Mouse (Mus musculus) embryo, embryonic 10.5 days (tissue): ENCODE results near the gene Gm20696.

Experiments
- DNase-seq: peaks from one replicate; pipeline ENCODE4 v3.0.0-alpha.2; 2015; ENCODE audit warnings: low spot score

Gene Gm20696

DNA sequence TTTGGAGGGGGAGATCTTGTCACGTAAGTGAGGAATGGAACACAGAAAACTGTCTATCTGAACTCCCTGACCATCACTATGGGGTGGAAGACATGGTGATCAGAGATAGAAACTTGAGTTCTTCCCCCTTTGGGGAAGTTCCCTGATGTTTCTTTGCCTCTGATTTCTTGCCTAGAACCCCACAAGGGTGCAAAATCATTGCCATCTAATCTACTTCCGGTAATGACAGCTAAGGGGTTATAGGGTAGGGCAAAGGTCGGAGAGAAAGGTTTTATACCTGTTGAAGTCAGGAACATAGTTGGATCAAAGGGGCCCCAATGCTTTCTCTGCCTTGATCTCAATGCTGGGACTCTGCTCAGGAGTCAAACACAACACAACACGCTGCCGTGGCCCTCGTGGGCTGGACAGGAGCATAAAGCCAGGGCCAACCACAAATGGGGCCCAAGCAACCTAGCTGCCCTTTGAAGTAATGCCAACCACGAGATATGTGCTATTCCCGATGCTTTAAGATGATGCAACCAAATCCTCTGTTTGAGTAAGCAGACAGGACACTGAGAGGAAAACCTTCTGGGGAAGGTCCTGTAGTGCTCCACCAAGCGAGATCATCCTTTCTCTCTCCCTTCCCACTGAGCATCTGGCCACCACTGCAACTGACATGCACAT lies 307.4 kb downstream of the Gm20696 start:
- DNase-seq, result no peak

DNA sequence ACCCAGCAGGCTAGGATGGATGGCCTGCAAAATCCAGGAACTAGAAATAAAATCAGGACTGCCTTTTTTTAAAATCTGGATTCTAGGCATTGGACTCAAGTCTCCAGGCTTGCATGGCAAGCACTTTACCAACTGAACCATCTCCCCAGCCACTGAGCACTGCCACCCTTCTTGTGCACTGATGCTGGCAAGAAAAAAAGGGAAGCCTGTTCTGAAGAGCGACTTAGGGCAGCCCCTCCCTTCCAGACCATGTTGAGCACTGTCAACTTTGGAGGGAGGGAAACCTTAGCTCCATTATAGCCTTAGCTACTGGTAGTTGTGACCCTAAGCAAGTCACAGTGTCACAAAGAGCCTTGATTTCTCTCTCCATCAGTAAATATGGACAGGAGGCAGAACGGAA lies 308.7 kb downstream of the Gm20696 start:
- no peak for DNase-seq

GRCm38 (mm10) chr6:99354338-99354737 lies 312.3 kb downstream of the Gm20696 start:
- no peak for DNase-seq

- DNase-seq, result no peak
Measured at GRCm38 (mm10) chr6:99353441-99353840, 313.2 kb downstream of the Gm20696 start.

DNA sequence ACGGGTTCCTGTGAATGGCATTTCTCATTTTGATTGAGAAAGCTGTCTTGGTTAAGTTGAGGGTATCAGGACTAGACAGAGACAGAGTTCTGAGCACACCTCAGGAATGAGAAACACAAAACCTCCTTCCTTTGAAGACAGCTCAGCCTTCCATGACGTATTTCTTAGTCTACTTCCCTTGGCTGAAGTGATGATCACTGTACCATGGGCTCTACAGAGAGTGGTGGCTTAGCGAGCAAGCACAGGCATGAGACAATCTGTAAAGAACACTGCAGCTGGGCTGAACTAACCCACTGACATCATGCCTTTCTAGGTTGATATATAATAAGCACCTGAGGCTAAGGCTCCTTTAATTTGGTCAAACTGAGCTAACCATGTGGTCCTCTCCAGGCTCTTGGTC lies 316.0 kb downstream of the Gm20696 start:
- no peak for DNase-seq

GRCm38 (mm10) chr6:99350156-99350555 lies 316.4 kb downstream of the Gm20696 start:
- DNase-seq, result peak; percentile 55

DNA sequence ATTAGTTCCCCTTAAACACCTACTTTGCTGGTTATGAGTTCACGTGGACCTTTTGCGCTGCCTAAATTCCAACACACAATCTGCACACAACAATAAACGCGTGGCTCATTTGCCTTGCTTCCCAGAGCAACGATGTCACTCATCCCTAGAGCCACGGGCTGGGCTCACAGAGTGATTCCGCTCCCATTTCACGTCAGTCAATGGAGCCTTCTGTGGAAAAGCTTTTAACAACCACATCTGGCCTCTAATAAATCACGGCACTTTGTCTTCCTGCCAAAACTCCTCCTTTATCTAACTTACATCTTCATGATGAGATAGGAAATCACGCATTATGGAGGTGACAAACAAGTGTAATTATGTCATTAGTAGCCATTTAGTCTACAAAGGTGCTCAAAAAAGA lies 318.8 kb downstream of the Gm20696 start:
- DNase-seq, result peak; percentile 63

DNA sequence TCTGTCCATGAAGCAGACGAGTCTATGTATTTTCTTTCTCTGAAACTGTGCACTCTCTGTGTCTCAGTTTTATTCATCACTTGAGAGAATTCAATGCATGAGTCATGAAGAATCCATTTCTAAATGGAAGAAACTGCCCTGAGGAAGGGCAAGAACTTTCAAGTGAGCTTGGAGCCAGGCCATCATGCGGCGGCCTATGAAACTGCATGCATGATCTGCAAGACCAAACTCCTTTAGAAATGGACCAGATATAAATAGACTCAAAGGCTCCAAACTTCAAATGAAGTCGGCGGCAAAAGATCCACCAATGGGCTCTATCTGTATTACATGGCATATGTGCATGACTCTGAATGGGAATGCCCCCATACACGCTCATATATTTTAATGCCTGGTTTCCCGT lies 321.6 kb downstream of the Gm20696 start:
- no peak for DNase-seq

DNA sequence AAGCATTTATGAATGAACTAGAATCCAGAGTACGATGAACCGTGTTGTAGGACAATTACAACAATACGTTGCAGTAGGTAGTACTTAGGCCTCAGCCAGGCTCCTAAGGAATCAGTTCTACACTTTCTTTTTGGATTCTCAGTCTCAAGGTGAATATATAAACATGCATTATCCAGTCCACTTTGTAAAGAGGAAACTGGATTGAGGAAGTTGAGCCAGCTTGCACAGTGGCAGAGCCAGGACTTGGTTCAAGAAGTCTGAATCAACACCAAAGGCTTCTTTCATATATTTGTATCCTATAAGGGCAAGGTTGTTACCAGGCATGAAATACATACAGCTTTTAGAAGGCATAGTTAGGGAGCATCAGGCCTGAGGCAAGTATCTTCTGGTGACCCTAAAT lies 322.2 kb downstream of the Gm20696 start:
- no peak for DNase-seq

DNA sequence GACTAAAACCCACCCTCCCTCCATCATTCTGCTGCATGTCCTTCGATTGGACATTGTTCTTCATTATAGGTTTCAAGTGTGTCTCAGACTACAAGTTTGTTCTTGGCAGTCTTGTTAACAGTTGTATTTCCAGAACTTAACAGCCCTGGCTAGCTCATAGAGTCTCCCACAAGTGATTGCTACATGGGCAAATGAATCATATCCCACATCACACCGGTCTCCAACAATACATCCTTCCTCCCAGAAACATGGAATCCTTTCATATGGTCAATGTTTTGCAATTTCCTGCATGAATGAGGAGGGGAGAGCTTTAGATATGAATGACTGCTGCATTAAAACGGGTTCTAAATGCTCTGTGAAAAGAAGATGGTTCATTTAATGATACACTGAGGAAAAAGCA lies 322.8 kb downstream of the Gm20696 start:
- DNase-seq, result no peak

- no peak for DNase-seq
Measured at GRCm38 (mm10) chr6:99342416-99342815, 324.2 kb downstream of the Gm20696 start.

DNA sequence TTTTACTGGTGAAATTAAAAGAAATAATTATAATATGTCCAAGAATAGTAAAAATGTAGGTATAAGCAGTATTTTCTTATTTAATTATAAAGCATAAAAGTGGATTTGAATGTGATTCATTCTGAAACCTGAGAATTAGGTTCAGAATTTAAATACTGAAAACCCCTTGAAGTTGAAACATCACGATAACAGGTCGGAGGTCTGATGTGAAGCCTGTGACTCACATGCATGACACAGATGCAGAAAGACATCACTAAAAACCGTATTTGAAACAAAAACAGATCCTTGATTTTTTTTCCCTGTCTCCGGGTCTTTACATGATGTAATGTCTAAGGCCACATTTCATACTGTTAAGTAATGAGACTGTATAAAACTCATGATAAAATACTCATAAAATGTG lies 325.7 kb downstream of the Gm20696 start:
- DNase-seq, result no peak

GRCm38 (mm10) chr6:99339986-99340721 lies 326.4 kb downstream of the Gm20696 start:
- no peak for DNase-seq

GRCm38 (mm10) chr6:99339343-99339620 lies 327.3 kb downstream of the Gm20696 start:
- DNase-seq, result no peak

DNA sequence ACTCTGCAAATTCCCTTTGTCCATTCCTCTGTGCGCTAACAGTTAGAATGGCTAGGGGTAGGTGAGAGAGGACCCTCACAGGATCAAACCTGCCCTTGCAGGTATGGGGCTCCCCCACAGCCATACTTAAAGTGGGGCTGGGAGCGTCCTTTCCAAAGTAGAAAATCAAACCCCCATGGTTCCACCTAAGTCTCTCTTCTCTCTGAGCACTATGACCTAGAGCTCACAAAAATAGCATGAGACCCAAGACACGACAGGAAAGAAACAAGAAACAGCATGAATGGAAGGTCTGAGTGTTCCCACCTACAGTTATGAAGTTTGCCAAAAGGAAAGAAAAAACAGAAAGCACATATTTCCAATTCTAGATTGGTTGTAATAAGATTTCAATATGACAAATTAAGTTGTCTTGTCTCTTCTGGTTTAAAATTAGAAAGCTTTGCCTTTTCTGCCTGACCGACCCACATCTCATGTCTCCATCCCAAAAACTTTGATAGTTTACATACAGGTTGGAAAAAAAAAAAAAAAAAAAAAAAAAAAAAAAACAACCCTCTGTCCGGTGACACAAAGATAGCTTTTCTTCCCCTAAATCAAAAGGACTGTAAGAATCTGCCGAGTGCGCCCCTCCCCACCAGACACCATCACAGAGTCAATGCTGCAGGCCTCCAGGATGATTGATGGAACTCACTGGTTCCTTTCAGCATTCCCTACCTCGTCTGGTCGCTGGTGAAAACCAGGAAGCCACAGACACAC lies 327.8 kb downstream of the Gm20696 start:
- peak; percentile 58 for DNase-seq

- DNase-seq, result no peak
Measured at GRCm38 (mm10) chr6:99338174-99338573, 328.4 kb downstream of the Gm20696 start.

GRCm38 (mm10) chr6:99337575-99337974 lies 329.0 kb downstream of the Gm20696 start:
- no peak for DNase-seq

GRCm38 (mm10) chr6:99336191-99336590 lies 330.4 kb downstream of the Gm20696 start:
- no peak for DNase-seq

- no peak for DNase-seq
Measured at GRCm38 (mm10) chr6:99335174-99335830, 331.3 kb downstream of the Gm20696 start.

DNA sequence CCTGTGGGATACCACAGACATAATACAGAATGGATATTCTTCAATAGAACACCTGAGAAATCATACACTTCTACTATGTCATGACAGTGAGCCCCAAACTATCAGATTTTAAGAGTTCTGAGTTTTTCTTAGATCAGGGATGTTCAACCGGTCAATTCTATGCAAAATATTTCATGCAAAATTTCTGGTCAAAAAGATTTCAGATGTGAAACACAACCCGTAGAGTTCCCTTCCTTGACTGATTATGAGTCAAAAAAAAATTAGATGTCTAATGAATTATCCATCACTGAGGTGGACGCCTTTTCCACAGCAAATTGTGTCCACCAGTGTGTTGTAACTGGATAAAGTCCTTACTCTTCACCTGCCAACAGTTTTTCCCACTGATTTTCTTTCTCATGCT lies 332.3 kb downstream of the Gm20696 start:
- DNase-seq, result no peak

DNA sequence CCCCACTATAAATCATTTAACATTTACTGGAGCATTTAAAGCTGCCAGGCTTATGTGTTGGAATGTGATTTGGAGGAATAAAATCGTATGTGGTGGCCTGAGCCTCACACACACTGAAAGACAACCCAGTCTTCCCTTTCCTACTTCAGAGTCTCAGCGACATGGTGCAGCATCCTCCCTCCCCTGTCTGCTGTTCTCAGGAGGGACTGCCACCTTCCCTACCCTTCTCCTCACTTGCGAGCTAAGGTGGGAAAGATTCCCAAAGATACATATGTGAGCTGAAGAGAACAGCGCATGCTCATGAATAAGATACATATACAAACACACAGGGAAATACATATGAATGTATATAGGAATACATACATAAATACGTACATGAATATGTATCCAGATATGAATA lies 333.5 kb downstream of the Gm20696 start:
- no peak for DNase-seq

GRCm38 (mm10) chr6:99330169-99330568 lies 336.4 kb downstream of the Gm20696 start:
- DNase-seq, result no peak

GRCm38 (mm10) chr6:99328634-99329033 lies 338.0 kb downstream of the Gm20696 start:
- peak; percentile 58 for DNase-seq
